Mouse (Mus musculus) right cerebral cortex, adult 2 months (tissue): Measurements from ENCODE around the gene Olfr220.

ENCODE experiments used
- DNase-seq, 2 experiments: peaks; one replicate each; pipeline ENCODE4 v3.0.0; 2021 to 2022; ENCODE audit warnings: low spot score in 2 of 2

Gene Olfr220

DNA sequence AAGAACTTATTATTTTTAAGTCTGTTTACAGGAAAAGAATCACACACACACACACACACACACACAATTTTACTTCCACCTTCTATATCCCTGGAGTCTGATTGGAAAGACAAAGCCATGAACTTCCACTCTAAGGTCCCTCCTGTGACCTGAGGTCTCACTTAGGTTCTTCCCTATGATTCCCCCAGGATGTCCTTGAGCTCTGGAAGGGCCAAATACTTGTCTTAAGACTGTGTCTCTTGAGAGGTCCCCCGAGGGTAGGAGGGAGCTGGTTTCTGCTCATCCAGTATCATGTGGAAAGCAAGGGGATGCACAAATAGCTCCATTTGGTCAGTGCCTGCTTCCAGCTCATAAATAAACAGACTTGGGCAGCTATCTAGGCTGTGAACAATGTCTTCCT, at the start of gene Olfr220:
Olfr220 (plus strand) TSS at position 301 of the 400 bp plus-strand sequence.
- no peak for DNase-seq

DNA sequence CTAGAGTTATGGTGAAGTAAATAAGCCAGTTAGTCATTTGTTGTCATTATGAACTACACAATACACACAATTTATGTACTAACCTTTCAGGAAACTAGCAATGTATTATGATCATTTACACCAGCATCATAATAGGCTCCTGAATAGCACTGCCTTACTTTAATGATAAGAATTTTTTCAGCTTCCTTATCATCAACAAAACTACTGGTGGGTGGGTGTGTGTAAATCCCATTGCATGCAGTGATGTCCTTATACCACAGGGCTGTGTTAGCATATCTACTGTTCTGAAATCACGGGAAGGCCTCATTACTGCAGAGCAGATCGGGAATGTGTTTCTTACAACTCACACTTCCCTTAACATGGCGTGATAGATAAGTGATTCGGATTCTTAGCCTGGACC, 18.9 kb upstream of the Olfr220 start:
- DNase-seq, result no peak

DNA sequence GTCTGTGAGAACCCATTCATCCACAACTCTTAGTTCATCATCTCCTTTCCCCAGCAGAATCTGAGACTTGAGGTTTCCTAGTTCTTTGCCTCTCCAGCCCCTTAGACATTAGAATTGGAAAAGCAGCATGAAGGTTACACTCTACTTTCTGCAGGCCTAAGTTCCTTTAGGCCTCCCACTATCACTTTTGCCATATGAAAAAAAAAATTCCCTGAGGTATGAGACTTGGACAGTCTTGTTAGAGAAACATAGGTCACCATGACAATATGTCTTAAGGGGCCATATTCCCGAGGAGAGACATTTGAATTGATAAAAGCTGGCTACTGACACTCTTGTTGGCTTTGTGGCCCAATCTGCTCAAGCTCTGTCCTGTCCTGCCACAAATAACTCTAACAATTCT, 18.1 kb upstream of the Olfr220 start, which contains the start of gene Olfr414:
Olfr414 (plus strand) TSS at position 301 of the 400 bp plus-strand sequence.
- DNase-seq, result no peak

DNA sequence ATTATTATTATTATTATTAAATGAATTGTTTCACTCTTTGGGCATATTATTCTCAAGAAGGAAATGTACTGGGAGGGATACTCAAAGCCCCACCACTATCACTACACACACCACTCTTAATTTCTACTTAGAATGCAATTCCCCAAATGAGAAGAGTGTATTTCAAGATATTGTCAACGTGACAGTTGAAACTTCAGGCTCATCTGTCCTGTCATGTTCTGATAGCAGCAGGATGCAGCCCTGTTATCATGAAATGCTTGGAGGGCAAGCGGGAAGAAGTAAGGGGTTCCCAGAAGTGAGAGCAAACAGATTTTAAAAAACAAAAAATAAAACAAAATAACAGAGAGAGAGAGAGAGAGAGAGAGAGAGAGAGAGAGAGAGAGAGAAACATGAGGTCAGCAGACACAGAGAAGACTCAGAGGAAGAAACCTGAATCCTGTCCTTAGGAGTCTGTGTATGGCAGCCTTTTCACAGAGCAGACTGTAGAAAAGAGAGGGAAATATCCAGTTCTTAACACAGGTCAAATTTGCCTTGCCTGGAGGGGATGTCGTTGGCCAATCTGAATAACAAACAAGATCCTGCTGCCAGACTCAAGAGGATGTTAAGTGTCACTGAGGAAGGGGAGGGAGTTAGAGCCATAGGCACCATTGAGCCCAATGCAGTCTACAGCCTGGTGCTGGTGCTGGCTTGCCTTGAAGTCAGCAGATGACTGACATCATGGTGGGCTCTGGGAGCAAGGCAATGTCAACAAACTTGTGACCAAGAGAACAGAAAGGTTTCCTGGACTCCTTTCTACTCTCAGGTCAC, 15.5 kb upstream of the Olfr220 start:
- DNase-seq, result no peak

DNA sequence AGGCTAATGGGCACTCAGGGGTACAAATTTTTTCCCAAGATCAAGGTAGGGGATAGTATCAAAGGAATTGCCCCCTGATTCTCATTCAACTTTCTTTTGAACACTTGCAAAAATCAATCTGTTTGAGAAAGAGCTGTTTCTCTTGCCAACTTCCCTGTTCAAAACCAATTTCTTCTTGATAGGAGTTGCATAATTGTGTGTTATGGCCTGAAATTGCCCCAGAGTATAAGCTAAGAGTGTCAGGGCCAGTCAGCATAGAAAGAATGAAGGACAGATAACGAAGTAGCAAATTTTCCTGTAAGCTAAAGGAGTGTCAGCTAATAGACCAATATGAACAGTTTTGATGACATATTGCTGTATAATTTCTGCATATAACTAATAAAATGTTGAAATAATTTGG, 14.5 kb upstream of the Olfr220 start:
- DNase-seq, result no peak

DNA sequence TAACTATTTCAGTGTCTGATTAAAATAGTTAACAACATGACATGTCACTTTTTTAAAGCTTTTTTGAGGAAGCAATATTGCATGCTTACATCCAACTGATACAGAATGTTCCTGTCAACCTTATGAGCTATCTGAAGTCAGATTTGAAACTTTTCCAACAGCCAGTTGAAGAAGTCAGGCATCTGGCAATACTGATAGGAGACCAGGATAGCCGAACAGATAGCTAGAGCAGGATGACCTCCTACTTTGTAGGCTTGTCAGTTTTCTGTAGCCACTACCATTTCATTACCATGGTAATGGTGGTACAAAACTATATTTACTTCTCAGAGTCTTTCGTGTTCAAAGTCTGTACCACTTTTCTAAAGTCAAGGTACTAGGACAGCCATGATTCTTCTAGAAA, 13.5 kb upstream of the Olfr220 start:
- DNase-seq, result no peak

DNA sequence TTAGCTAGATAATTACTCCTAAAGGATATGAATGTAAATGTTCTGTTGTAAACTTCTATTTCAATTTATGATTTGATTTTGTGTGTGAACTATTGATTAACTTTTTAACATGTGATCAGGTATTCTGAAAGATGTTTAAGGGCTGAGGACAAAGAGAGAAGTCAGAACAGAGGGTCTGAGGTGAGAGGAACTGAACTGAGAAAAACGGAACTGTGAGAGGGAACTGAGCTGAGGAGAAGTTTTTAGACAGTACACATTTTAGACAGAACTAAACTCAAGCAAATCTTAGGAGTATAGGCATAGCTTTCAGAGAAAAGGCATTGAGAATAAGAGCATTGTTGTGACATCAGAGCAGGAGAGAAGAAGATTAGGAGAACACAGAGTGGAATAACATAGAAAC, 7.8 kb upstream of the Olfr220 start:
- no peak for DNase-seq

DNA sequence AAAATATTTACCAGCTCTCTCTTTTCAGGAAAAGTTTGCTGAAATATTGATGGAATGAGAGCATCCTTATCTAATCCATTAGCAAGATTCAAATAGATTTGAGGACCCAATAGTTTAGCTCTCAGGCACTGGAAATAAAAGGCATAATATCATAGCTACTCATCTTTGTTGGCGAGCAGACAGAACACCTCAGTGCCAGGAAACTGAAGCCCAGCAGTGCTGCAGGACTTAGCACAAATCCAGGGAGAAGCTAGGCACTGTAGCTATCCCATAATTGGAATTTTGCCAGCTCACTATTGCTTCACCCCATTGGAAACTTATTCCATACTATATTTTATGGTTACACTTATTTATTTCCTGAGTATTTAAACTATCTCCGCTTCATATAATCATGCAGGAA, 13.2 kb downstream of the Olfr220 start:
- DNase-seq, result no peak

DNA sequence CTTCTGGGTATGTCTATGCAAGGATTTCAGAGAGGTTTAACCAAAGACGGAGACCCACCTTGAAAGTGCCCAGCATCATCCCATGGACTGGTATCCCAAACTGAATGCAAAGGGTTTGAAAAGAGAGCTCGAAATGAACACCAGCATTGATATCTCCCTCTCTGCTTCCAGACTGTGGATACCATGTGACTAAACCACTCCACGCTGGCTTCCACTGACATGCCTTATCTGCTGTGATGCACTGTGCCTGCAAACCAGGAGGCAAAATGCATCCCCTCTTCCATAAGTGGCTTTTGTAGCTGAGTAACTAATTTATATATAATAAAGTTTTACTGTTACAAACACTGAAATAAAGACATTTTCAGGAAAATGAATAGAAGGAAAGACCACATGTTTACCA, 23.5 kb downstream of the Olfr220 start:
- DNase-seq, result no peak

DNA sequence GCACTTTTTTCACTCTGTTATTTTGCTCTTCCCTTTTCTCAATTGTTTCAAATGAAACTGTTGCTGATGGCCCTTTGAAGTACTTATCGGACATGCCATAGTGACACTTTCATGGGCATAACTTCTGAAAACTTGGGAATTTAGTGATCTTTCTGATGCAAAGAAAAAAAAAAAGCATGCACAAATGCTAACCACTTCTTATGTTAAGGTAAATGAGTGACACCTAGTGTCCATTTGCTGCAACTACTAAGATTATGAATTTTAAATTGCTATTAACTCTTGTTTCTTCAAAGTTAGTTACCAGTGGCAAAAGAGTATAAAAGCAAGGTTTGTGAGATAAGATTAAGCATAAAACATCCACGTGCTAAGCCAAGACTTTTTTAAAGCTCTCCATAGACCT, 24.4 kb downstream of the Olfr220 start:
- no peak for DNase-seq

DNA sequence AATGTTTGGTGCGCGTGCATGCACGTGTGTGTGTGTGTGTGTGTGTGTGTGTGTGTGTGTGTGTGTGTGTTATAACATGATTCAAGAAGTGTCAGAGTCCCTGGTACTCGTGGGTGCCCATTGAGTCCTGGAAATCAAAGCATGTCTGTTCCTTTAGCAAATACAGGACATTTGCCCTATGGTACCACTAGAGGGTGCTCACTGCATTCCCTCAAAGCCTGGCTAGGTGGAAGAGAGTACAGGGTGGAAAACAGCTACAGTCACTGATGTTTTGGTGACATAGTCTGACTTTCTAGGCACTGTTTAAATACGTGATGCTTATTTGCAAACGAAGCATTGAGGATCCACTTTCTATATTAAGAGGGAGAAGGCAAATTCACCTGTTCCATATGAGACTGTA, 27.9 kb downstream of the Olfr220 start:
- peak; percentile 60 to 63 for DNase-seq

DNA sequence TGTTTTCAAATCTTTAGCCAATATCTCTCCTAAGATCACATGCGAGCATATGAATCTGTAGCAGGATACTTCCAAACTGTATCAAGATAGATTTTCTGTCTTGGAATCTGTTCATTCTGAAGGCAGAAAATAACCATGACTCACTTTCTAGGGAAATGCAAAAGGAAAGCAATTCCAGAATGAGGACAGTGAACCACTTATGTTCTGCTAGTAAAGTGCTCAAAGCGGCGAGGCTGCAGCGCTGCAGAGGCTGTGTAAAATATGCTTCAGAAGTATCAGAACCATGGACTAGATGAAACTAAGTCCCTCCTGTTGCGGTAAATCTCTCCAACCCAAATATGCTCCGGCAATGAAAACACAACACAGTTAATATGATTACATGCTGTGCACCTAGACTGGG, 40.7 kb downstream of the Olfr220 start:
- peak; percentile 35 to 47 for DNase-seq

DNA sequence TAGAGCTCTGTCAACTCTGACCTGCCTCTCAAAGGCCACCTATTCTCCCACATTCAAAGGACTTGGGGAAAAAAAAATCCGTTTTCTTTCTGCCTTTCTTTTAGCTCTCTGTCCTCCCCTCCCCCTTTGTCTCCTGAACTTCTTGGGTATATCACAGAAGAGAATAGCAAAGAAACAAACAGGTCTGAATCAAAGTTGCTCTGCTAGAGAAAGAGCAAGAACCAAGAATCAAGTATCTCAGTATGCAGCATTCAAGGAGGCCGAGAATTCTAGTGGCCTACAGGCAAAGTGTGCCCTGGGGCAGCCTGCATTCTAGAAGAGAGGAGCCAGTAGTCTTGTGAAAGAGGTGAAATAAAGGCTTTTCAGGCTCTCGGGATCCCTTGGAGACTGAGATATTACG, 58.2 kb downstream of the Olfr220 start:
- DNase-seq, result no peak
